Mouse (Mus musculus) heart, adult 2 months (tissue): ENCODE measurements at regions not wholly inside any gene's neighbourhood (a gene's known extent, or its start where the extent isn't known, plus 50 kb on each side); places are given as distances from the start of the nearest gene placed in this dataset.

ENCODE experiments used
- CTCF ChIP-seq: fragments of 200-600 bp; IDR thresholded peaks from 2 replicates; pipeline ENCODE4 v1.8.1; 2022; ENCODE audit warnings: antibody characterized with exemption, mild to moderate bottlenecking, moderate library complexity
- EP300 ChIP-seq: fragments of 200-500 bp; IDR thresholded peaks from 2 replicates; pipeline ENCODE4 v1.6.1; 2011; ENCODE audit warnings: low read depth, low read length, control low read depth; ENCODE audit not compliant: insufficient read depth
- POLR2A ChIP-seq: fragments of 200-500 bp; IDR thresholded peaks from 2 replicates; pipeline ENCODE4 v1.6.1; 2011; ENCODE audit warnings: mild to moderate bottlenecking, low read depth, low read length, control low read depth; ENCODE audit not compliant: insufficient read depth

- no peak for TF ChIP-seq CTCF
- no peak for TF ChIP-seq POLR2A
- no peak for TF ChIP-seq EP300
Observed at GRCm38 (mm10) chr2:21282505-21283200, 77.1 kb downstream of the Thnsl1 start.
